Mouse (Mus musculus) stomach, postnatal 0 days (tissue): ENCODE measurements around the gene Inpp4a.

Experiments
- CTCF ChIP-seq: IDR thresholded peaks from 2 replicates; pipeline ENCODE4 v1.5.1; 2016; ENCODE audit warnings: antibody characterized with exemption, low read depth, mild to moderate bottlenecking, moderate library complexity
- EP300 ChIP-seq: optimal IDR thresholded peaks from 2 replicates; pipeline ENCODE3; 2016; ENCODE audit warnings: antibody characterized with exemption

- TF ChIP-seq EP300: no peak
- TF ChIP-seq CTCF: no peak
These were observed 41.7 kb downstream of the Inpp4a start for GRCm38 (mm10) chr1:37341347-37341746.
